Mouse (Mus musculus) embryonic stem cell, embryonic (primary cell): ENCODE data around the gene Ccdc80.

ENCODE experiments used
- CTCF ChIA-PET, 4 experiments: fragments of 300-600 bp in 2 of 4; fragments of 350-600 bp in 2 of 4; sonication (Branson Sonifier 250); formaldehyde crosslinking; loops; one replicate each; lab custom pipeline; 2022; ENCODE audit warnings: inconsistent platforms in 2 of 4; lab: Charles Lee
- POLR2A ChIA-PET, 4 experiments: fragments of 300-600 bp in 2 of 4; fragments of 350-600 bp in 2 of 4; sonication (Branson Sonifier 250); formaldehyde crosslinking; loops; one replicate each; lab custom pipeline; 2022; ENCODE audit warnings: antibody characterized with exemption in 4 of 4, inconsistent platforms in 1 of 4; lab: Charles Lee

Ccdc80 gene

DNA sequence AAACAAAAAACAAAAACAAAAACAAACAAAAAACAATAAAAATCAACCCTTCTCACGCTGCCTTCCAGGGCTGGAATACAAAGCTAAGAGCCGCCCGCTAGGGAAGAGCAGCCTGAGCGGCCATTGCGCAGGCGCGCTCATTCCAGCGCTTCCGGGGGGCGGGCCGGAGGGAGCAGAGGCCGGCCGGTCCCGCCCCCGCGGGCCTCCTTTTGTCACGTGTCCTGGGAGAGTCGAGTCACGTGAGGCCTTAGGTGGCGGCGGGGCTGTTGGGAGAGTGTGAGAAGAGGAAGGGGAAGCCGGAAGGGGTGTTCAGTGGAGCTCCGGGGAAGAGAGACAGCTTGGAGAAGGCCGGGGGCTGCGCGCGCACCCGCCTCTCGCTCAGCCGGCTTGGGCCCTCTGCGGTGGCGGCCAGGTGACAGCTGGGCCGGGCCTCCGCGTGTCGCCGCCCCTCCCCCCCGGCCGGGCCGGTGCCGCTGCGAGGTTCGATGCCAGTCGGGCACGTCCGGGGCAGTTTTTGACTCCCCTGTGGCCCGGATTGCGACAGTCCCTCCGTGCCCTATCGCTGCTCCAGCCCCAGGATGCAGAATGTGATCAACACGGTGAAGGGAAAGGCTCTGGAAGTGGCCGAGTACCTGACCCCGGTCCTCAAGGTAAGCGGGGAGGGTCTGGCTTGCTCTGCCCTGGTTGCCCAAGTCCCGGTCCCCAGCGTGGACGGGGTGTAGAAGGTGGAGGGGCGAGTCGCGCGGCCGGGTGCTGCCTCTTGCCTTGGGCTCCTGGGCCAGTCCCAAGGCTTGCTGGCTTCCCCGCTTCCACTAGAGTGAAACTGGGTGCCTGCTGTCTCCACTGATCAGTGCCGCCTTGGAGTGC, 65.6 kb downstream of the Ccdc80 start, which contains the start of the genes Slc35a5 and Atg3:
TSS of gene Slc35a5 (minus strand) at position 185 of the 867 bp plus-strand sequence.
TSS of gene Atg3 (plus strand) at position 264 of the 867 bp plus-strand sequence.
- ChIA-PET CTCF (interaction anchor here in 1 of 4 experiments (0.5 to 0.6 kb wide), 2 partner anchors 433 to 1431 kb away, joined by 3 read pairs; no protein-coding TSS in a partner anchor), POLR2A (interaction anchor here in 3 of 4 experiments (0.5 to 3.3 kb wide), 21 partner anchors 9 to 1342 kb away, joined by 3 to 24 read pairs (median 3); partner anchors contain the start of genes Gtpbp8 (in 2 of the 3) and Nepro (in 1 of the 3))

DNA sequence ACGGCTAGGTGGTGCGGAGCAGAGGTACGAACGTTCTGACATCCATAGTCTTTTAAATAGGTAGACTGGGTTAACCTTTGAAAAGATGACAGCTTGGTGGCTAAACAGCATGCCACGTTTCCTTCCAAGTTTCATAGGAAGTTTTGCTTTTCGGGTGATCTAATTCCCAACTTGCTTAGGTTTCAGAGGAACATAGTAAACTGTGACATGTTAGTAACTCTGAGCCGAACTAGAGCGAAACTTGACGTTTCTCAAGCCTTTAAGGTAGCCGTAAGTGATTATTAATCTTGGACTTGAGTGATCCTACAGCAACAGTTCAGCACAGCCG, 66.2 kb downstream of the Ccdc80 start:
- POLR2A ChIA-PET: interaction anchor here in 3 of 4 experiments (0.8 to 3.3 kb wide), 8 partner anchors 9 to 435 kb away, joined by 3 to 24 read pairs (median 4); partner anchors contain the start of genes Gtpbp8 (in 2 of the 3) and Nepro (in 1 of the 3)
- CTCF ChIA-PET: no interaction called here
